Mouse (Mus musculus) embryonic facial prominence, embryonic 10.5 days (tissue): ENCODE measurements around the gene March8. TPM values are rescaled to one million over a fixed set of nuclear protein-coding genes. Genes with fewer than 3 reads are reported as not detected.

Source experiments
- DNase-seq: peaks from one replicate; pipeline ENCODE4 v3.0.0-alpha.2; 2017; ENCODE audit warnings: low spot score
- H3K27ac ChIP-seq: fragments of 300-500 bp; sonication (generic); replicated peaks from 2 replicates; pipeline ENCODE4 v1.5.1; 2016; ENCODE audit warnings: mild to moderate bottlenecking
- H3K27me3 ChIP-seq: fragments of 300-500 bp; sonication (generic); replicated peaks from 2 replicates; pipeline ENCODE4 v1.6.1; 2016; ENCODE audit warnings: low read depth, mild to moderate bottlenecking; ENCODE audit not compliant: poor library complexity, severe bottlenecking
- H3K36me3 ChIP-seq: fragments of 300-500 bp; sonication (generic); replicated peaks from 2 replicates; pipeline ENCODE4 v1.6.1; 2016; ENCODE audit warnings: mild to moderate bottlenecking, moderate library complexity
- H3K4me1 ChIP-seq: fragments of 300-500 bp; sonication (generic); 2 replicates; pipeline ENCODE4 v1.6.1; 2016
- H3K4me3 ChIP-seq: fragments of 300-500 bp; sonication (generic); 2 replicates; pipeline ENCODE4 v1.5.1; 2016; ENCODE audit warnings: mild to moderate bottlenecking, moderate library complexity
- H3K9me3 ChIP-seq: fragments of 300-500 bp; sonication (generic); 2 replicates; pipeline ENCODE4 v1.6.1; 2016; ENCODE audit warnings: mild to moderate bottlenecking
- WGBS: fragments of 180-500 bp; shearing (Covaris S2); methylation state at CpG from one replicate; pipeline ENCODE4 v1.1.7; 2016; 5-methylcytosine and 5-hydroxymethylcytosine counted together
- polyA plus RNA-seq: library from polyadenylated mRNA; unstranded; fragments of >200 nt; fragmentation: Nextera tagmentation; extraction: Ambion mirVana; gene quantifications from 2 replicates; pipeline ENCODE4 v1.2.1, GENCODE M21; 2016

Gene March8
- 24.7 and 26.5 TPM in 2 replicates for polyA plus RNA-seq

DNA sequence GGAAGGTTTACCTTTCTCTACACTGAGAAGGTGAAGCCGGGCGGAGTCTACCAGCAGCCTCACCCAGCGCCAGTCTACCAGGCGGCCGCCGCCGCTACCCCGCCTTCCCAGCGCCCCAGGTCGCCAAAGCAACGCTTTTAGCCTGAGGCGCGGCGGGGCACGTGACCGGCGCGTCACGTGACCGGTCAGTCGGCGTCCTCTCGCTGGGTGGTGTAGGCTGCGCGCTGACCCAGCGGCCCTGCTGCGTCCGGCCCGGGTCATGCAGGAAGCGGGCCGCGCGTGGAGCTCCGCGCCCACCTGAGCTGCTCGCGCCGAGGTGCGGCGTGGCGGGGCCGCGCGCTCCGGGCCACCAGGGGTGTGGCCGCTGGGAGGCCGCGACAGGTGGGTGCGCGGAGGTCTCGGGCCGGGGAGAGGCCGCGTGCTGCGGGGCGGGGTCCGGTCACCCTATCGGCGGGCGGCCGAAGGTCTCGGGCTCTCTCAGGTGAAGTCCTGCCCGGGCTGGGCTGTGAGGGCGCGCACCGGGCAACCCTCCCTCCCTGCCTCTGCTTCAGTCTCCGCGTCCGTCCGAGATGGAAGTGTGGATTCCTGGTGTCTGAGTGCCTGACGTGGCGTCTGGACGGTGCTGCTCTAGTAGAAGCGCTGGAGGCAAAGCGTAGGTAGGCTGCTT, at the start of gene March8:
Gene March8, plus strand, starts transcription at position 190 of the 667 bp plus-strand sequence.
- no peaks in the 10 kb centered on the region for H3K9me3 ChIP-seq
- H3K4me3 ChIP-seq = peak within 1 kb of the TSS; percentile 97
- H3K27ac ChIP-seq = peak within 1 kb of the TSS; percentile 92
- peak; percentile 95 for DNase-seq
- H3K36me3 ChIP-seq = peaks cover 16% of the 10 kb centered on the region
- WGBS = under 1% methylated on average over 75 of the region's 75 CpGs
- H3K4me1 ChIP-seq = peaks cover 8% of the 10 kb centered on the region
- peaks cover 12% of the 10 kb centered on the region for H3K27me3 ChIP-seq

GRCm38 (mm10) chr6:116311411-116311810, 26.4 kb upstream of the March8 start:
- Histone ChIP-seq H3K27me3 (no peaks in the 10 kb centered on the region), H3K4me3 (no peak overlapping the region), H3K9me3 (no peaks in the 10 kb centered on the region), H3K27ac (no peak overlapping the region), H3K4me1 (no peaks in the 10 kb centered on the region), H3K36me3 (no peaks in the 10 kb centered on the region)
- WGBS = 94% methylated on average over 2 of the region's 2 CpGs
- no peak for DNase-seq

- Histone ChIP-seq H3K36me3 (no peaks in the 10 kb centered on the region), H3K27ac (no peak overlapping the region), H3K27me3 (no peaks in the 10 kb centered on the region), H3K4me1 (no peaks in the 10 kb centered on the region), H3K4me3 (no peak overlapping the region), H3K9me3 (no peaks in the 10 kb centered on the region)
- WGBS = 78% methylated on average over 3 of the region's 3 CpGs
- no peak for DNase-seq
These were observed 18.6 kb upstream of the March8 start for GRCm38 (mm10) chr6:116319259-116319658.

GRCm38 (mm10) chr6:116326641-116327040, 11.2 kb upstream of the March8 start:
- H3K36me3 ChIP-seq = no peaks in the 10 kb centered on the region
- no peaks in the 10 kb centered on the region for H3K9me3 ChIP-seq
- no peak overlapping the region for H3K27ac ChIP-seq
- no peaks in the 10 kb centered on the region for H3K4me1 ChIP-seq
- H3K4me3 ChIP-seq = no peak overlapping the region
- DNase-seq = no peak
- H3K27me3 ChIP-seq = no peaks in the 10 kb centered on the region
- WGBS = 81% methylated on average over 3 of the region's 3 CpGs

GRCm38 (mm10) chr6:116331396-116331795, 6.4 kb upstream of the March8 start:
- WGBS = 95% methylated on average over 2 of the region's 2 CpGs
- Histone ChIP-seq H3K4me1 (no peaks in the 10 kb centered on the region), H3K36me3 (no peaks in the 10 kb centered on the region), H3K27ac (no peak overlapping the region), H3K9me3 (no peaks in the 10 kb centered on the region), H3K4me3 (no peak overlapping the region), H3K27me3 (0 out of 2 replicates have a peak, but pooled peaks cover 5% of the 10 kb centered on the region)
- no peak for DNase-seq

- peaks cover 12% of the 10 kb centered on the region for H3K27me3 ChIP-seq
- H3K4me3 ChIP-seq = peak overlapping the region; percentile 97
- 4% methylated on average over 7 of the region's 7 CpGs for WGBS
- H3K4me1 ChIP-seq = peaks cover 8% of the 10 kb centered on the region
- peak overlapping the region; percentile 92 for H3K27ac ChIP-seq
- peaks cover 16% of the 10 kb centered on the region for H3K36me3 ChIP-seq
- no peak for DNase-seq
- H3K9me3 ChIP-seq = no peaks in the 10 kb centered on the region
These were observed 374 bp upstream of the March8 start for GRCm38 (mm10) chr6:116337466-116337834.

DNA sequence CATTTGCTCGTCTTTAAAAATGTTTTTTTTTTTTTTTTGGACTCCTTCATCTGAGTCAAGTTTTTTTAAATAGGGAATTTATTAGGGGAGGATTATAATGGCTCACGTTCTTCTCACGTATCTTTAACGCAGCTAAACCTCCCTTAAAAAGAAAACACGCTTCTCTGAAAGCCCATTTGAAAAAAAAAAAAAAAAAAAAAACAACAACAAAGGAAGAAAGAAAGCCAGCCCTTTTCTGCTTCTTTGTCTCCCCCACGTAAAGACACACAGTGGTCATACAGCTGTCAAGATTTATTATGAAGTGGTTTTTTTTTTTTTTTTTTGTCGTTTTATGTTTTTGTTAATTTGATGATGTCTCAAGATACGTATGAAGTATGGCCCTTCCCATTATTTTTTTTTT, 696 bp downstream of the March8 start:
- H3K4me1 ChIP-seq = peaks cover 8% of the 10 kb centered on the region
- no peak for DNase-seq
- peaks cover 12% of the 10 kb centered on the region for H3K27me3 ChIP-seq
- peak overlapping the region; percentile 97 for H3K4me3 ChIP-seq
- H3K9me3 ChIP-seq = no peaks in the 10 kb centered on the region
- WGBS = 9% methylated on average over 8 of the region's 8 CpGs
- peak overlapping the region; percentile 92 for H3K27ac ChIP-seq
- H3K36me3 ChIP-seq = peaks cover 16% of the 10 kb centered on the region

- H3K9me3 ChIP-seq = no peaks in the 10 kb centered on the region
- peak overlapping the region; percentile 97; the same call in 1 of the 2 replicates for H3K4me3 ChIP-seq
- no peak for DNase-seq
- peaks cover 8% of the 10 kb centered on the region for H3K4me1 ChIP-seq
- WGBS = 89% methylated on average over 5 of the region's 5 CpGs
- H3K36me3 ChIP-seq = peaks cover 16% of the 10 kb centered on the region
- peaks cover 12% of the 10 kb centered on the region for H3K27me3 ChIP-seq
- H3K27ac ChIP-seq = no peak overlapping the region
These were observed 1.3 kb downstream of the March8 start for GRCm38 (mm10) chr6:116339088-116339487.

DNA sequence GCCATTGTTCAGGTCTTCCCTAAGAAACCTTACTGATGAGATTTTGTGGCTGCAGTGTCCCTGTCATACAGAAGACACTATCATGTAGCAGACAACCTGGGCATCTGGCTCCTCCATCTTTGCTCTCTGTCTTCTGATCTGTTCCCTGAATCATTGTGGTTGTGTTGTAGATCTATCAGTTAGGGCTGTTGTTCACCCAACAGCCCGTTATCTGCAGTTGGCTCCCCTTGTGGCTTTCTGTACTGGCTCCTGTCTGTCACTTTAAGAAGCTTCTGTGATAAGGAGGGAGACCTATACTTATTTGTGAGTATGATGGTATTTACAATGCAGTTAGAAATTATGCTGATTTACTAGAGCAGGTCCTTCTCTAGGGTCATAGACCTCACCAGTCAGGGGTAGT, 2.7 kb downstream of the March8 start:
- Histone ChIP-seq H3K4me3 (no peak overlapping the region), H3K27ac (no peak overlapping the region), H3K9me3 (no peaks in the 10 kb centered on the region), H3K4me1 (peaks cover 8% of the 10 kb centered on the region), H3K36me3 (peaks cover 16% of the 10 kb centered on the region), H3K27me3 (peaks cover 12% of the 10 kb centered on the region)
- 90% methylated on average over 1 of the region's 1 CpGs for WGBS
- DNase-seq = no peak

DNA sequence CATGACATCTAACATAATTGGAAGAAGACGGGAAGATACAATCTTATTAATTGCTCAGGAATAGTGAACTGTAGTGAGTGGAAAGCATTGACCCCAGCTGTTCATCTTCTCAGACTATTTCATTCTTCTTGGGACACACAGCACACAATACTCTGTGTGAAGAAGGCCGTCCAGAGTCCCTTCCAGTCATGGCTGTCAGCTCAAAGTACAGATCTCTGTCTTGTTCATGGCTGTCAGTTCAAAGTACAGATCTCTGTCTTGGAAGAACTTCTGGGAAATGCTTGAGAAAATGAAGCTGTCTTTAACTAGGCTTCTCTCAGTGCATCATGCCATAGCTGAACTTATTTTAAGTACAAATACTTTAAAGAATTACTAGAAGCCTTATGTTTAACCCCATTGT, 10.1 kb downstream of the March8 start:
- Histone ChIP-seq H3K27me3 (no peaks in the 10 kb centered on the region), H3K4me1 (no peaks in the 10 kb centered on the region), H3K4me3 (no peak overlapping the region), H3K27ac (no peak overlapping the region), H3K36me3 (no peaks in the 10 kb centered on the region), H3K9me3 (no peaks in the 10 kb centered on the region)
- 84% methylated on average over 2 of the region's 2 CpGs for WGBS
- DNase-seq = no peak

- Histone ChIP-seq H3K9me3 (no peaks in the 10 kb centered on the region), H3K27me3 (no peaks in the 10 kb centered on the region), H3K36me3 (no peaks in the 10 kb centered on the region), H3K4me3 (no peak overlapping the region), H3K27ac (no peak overlapping the region), H3K4me1 (no peaks in the 10 kb centered on the region)
- 91% methylated on average over 3 of the region's 3 CpGs for WGBS
- DNase-seq = no peak
These were observed 12.2 kb downstream of the March8 start for GRCm38 (mm10) chr6:116349997-116350396.

DNA sequence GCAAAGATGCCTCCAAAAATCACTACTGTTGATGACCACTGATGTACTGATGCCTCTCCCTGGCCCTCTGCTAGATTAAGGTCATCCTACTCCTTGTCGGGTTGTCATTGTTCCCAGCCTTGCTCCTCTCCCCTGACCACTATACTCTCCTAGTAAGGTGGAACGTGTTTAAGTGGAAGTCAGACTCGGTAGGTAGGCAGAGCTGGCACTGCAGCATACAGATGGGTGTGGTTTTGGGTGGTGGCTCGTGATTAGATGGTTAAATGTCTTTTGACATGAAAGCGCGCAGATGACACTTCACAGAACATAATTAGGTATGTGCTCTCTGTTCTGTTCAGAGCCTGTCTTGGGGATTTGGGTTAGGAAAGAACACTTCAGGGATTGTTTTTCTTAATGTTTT, 12.8 kb downstream of the March8 start:
- WGBS = 83% methylated on average over 6 of the region's 6 CpGs
- Histone ChIP-seq H3K9me3 (no peaks in the 10 kb centered on the region), H3K4me1 (no peaks in the 10 kb centered on the region), H3K4me3 (no peak overlapping the region), H3K27me3 (no peaks in the 10 kb centered on the region), H3K27ac (no peak overlapping the region), H3K36me3 (no peaks in the 10 kb centered on the region)
- no peak for DNase-seq

DNA sequence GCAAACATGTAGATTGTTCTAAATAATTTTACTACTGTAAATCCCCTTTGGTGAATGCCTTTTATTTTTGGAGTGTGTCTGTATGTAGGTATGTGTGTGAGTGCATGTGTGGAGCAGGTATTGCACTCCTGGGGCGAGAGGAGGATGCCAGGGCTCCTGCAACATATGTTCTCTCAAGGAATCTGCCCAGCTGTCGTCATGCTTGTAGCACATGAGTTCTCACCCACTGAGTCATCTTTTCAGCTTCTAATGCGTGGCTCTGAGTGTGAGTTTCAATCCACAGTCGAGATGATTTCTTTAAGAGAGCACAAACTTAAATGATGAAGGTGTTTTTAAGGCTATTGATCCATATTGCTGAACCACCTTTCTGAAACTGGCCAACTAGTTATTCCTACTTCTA, 13.7 kb downstream of the March8 start:
- no peaks in the 10 kb centered on the region for H3K27me3 ChIP-seq
- H3K27ac ChIP-seq = no peak overlapping the region
- no peak for DNase-seq
- 85% methylated on average over 4 of the region's 4 CpGs for WGBS
- H3K4me3 ChIP-seq = no peak overlapping the region
- H3K4me1 ChIP-seq = no peaks in the 10 kb centered on the region
- no peaks in the 10 kb centered on the region for H3K9me3 ChIP-seq
- no peaks in the 10 kb centered on the region for H3K36me3 ChIP-seq
